Mouse (Mus musculus): ENCODE data around the gene Fam49a. TPM values are rescaled to one million over a fixed set of nuclear protein-coding genes. Genes with fewer than 3 reads are reported as not detected.

Fam49a gene
- polyA plus RNA-seq, 1 experiment, result 11.3 TPM

- Histone ChIP-seq H3K4me3 (ENCODE audit: extremely low read depth, insufficient read depth, insufficient read length) (no peak overlapping the region), H3K27ac (ENCODE audit: insufficient read depth, low read length) (no peak overlapping the region), H3K36me3 (ENCODE audit: control insufficient read depth, insufficient read depth, low read length) (no peaks in the 10 kb centered on the region; the same call in 1 of the 2 replicates), H3K27me3 (ENCODE audit: control insufficient read depth, insufficient read depth, low read length) (no peaks in the 10 kb centered on the region), H3K4me1 (ENCODE audit: control insufficient read depth, insufficient read depth, insufficient read length) (peaks cover 22% of the 10 kb centered on the region)
- TF ChIP-seq CTCF (IDR thresholded peaks at IDR 0.05; ENCODE audit: extremely low read depth, insufficient read depth, insufficient read length, insufficient replicate concordance) (no peak), POLR2A (IDR thresholded peaks at IDR 0.05; ENCODE audit: low read depth, low read length) (no peak)
- no peak for DNase-seq (ENCODE audit: low read depth in 1 of 2, low spot score in 2 of 2)
- WGBS, result 75% methylated on average over 1 of the region's 1 CpGs
Measured at GRCm38 (mm10) chr12:12266552-12266951, 4.6 kb downstream of the Fam49a start.

GRCm38 (mm10) chr12:12270495-12270894 lies 8.6 kb downstream of the Fam49a start:
- TF ChIP-seq CTCF (IDR thresholded peaks at IDR 0.05; ENCODE audit: extremely low read depth, insufficient read depth, insufficient read length, insufficient replicate concordance) (no peak), POLR2A (IDR thresholded peaks at IDR 0.05; ENCODE audit: low read depth, low read length) (no peak)
- Histone ChIP-seq H3K27ac (ENCODE audit: insufficient read depth, low read length) (peak overlapping the region; percentile 65), H3K36me3 (ENCODE audit: control insufficient read depth, insufficient read depth, low read length) (no peaks in the 10 kb centered on the region; the same call in 1 of the 2 replicates)

GRCm38 (mm10) chr12:12274115-12274514 lies 12.2 kb downstream of the Fam49a start:
- Histone ChIP-seq H3K4me1 (ENCODE audit: control insufficient read depth, insufficient read depth, insufficient read length) (peaks cover 22% of the 10 kb centered on the region), H3K4me3 (ENCODE audit: extremely low read depth, insufficient read depth, insufficient read length) (no peak overlapping the region), H3K36me3 (ENCODE audit: control insufficient read depth, insufficient read depth, low read length) (peaks cover 1% of the 10 kb centered on the region; the same call in 1 of the 2 replicates), H3K27ac (ENCODE audit: insufficient read depth, low read length) (no peak overlapping the region), H3K27me3 (ENCODE audit: control insufficient read depth, insufficient read depth, low read length) (no peaks in the 10 kb centered on the region)
- TF ChIP-seq CTCF (IDR thresholded peaks at IDR 0.05; ENCODE audit: extremely low read depth, insufficient read depth, insufficient read length, insufficient replicate concordance) (no peak), POLR2A (IDR thresholded peaks at IDR 0.05; ENCODE audit: low read depth, low read length) (no peak)
- WGBS, result 78% methylated on average over 6 of the region's 6 CpGs
- DNase-seq (ENCODE audit: low read depth in 1 of 2, low spot score in 2 of 2), result no peak

More at GRCm38 (mm10) chr12:12270495-12270894, 8.6 kb downstream of the Fam49a start:
- 44% methylated on average over 3 of the region's 3 CpGs for WGBS
- H3K4me1 ChIP-seq (ENCODE audit: control insufficient read depth, insufficient read depth, insufficient read length), result peaks cover 12% of the 10 kb centered on the region
- DNase-seq (ENCODE audit: low read depth in 1 of 2, low spot score in 2 of 2), result peak in 1 of 2 experiments; percentile 38
- no peak overlapping the region for H3K4me3 ChIP-seq (ENCODE audit: extremely low read depth, insufficient read depth, insufficient read length)
- H3K27me3 ChIP-seq (ENCODE audit: control insufficient read depth, insufficient read depth, low read length), result no peaks in the 10 kb centered on the region

GRCm38 (mm10) chr12:12275124-12275779 lies 13.3 kb downstream of the Fam49a start:
- H3K27me3 ChIP-seq (ENCODE audit: control insufficient read depth, insufficient read depth, low read length), result no peaks in the 10 kb centered on the region

GRCm38 (mm10) chr12:12277741-12278463 lies 16.0 kb downstream of the Fam49a start:
- no peak for DNase-seq (ENCODE audit: low read depth in 1 of 2, low spot score in 2 of 2)
- H3K4me3 ChIP-seq (ENCODE audit: extremely low read depth, insufficient read depth, insufficient read length), result no peak overlapping the region
- TF ChIP-seq CTCF (IDR thresholded peaks at IDR 0.05; ENCODE audit: extremely low read depth, insufficient read depth, insufficient read length, insufficient replicate concordance) (no peak), POLR2A (IDR thresholded peaks at IDR 0.05; ENCODE audit: low read depth, low read length) (no peak)
- peaks cover 3% of the 10 kb centered on the region for H3K36me3 ChIP-seq (ENCODE audit: control insufficient read depth, insufficient read depth, low read length)
- no peaks in the 10 kb centered on the region for H3K27me3 ChIP-seq (ENCODE audit: control insufficient read depth, insufficient read depth, low read length)
- H3K4me1 ChIP-seq (ENCODE audit: control insufficient read depth, insufficient read depth, insufficient read length), result peaks cover 14% of the 10 kb centered on the region
- 43% methylated on average over 4 of the region's 4 CpGs for WGBS
- H3K27ac ChIP-seq (ENCODE audit: insufficient read depth, low read length), result no peak overlapping the region

More at GRCm38 (mm10) chr12:12275124-12275779, 13.3 kb downstream of the Fam49a start:
- DNase-seq (ENCODE audit: low read depth in 1 of 2, low spot score in 2 of 2), result no peak
- H3K27ac ChIP-seq (ENCODE audit: insufficient read depth, low read length), result peak overlapping the region; percentile 44
- 57% methylated on average over 4 of the region's 4 CpGs for WGBS
- no peak overlapping the region for H3K4me3 ChIP-seq (ENCODE audit: extremely low read depth, insufficient read depth, insufficient read length)
- H3K36me3 ChIP-seq (ENCODE audit: control insufficient read depth, insufficient read depth, low read length), result peaks cover 1% of the 10 kb centered on the region; the same call in 1 of the 2 replicates
- H3K4me1 ChIP-seq (ENCODE audit: control insufficient read depth, insufficient read depth, insufficient read length), result peaks cover 19% of the 10 kb centered on the region
- no peak for TF ChIP-seq POLR2A (IDR thresholded peaks at IDR 0.05; ENCODE audit: low read depth, low read length)
- no peak for TF ChIP-seq CTCF (IDR thresholded peaks at IDR 0.05; ENCODE audit: extremely low read depth, insufficient read depth, insufficient read length, insufficient replicate concordance)

GRCm38 (mm10) chr12:12278464-12278872 lies 16.5 kb downstream of the Fam49a start:
- Histone ChIP-seq H3K4me3 (ENCODE audit: extremely low read depth, insufficient read depth, insufficient read length) (no peak overlapping the region), H3K36me3 (ENCODE audit: control insufficient read depth, insufficient read depth, low read length) (peaks cover 3% of the 10 kb centered on the region), H3K4me1 (ENCODE audit: control insufficient read depth, insufficient read depth, insufficient read length) (peaks cover 14% of the 10 kb centered on the region), H3K27me3 (ENCODE audit: control insufficient read depth, insufficient read depth, low read length) (no peaks in the 10 kb centered on the region), H3K27ac (ENCODE audit: insufficient read depth, low read length) (peak overlapping the region; percentile 37; the same call in 1 of the 2 replicates)
- 69% methylated on average over 7 of the region's 7 CpGs for WGBS
- TF ChIP-seq POLR2A (IDR thresholded peaks at IDR 0.05; ENCODE audit: low read depth, low read length), result no peak
- DNase-seq (ENCODE audit: low read depth in 1 of 2, low spot score in 2 of 2), result no peak
